Mouse (Mus musculus): ENCODE results near the gene Ndufaf1. TPM values are rescaled to one million over a fixed set of nuclear protein-coding genes. Genes with fewer than 3 reads are reported as not detected.

Gene Ndufaf1
- polyA plus RNA-seq, 1 experiment from 2014 or later: 39.5 TPM

Other genes starting within 250 kb of the Ndufaf1 start
- 8.0 and 8.1 TPM in 2 replicates for gene Ino80, start 185.1 kb downstream of the Ndufaf1 start, polyA plus RNA-seq (2014; fragmentation: Nextera tagmentation; extraction: Ambion mirVana)
- gene Exd1, start 115.2 kb downstream of the Ndufaf1 start, polyA plus RNA-seq (2014; fragmentation: Nextera tagmentation; extraction: Ambion mirVana): 0.35 and 0.52 TPM in 2 replicates
- 67.7 and 69.6 TPM in 2 replicates for gene Chp1, start 115.1 kb downstream of the Ndufaf1 start, polyA plus RNA-seq (2014; fragmentation: Nextera tagmentation; extraction: Ambion mirVana)
- gene Nusap1, start 44.5 kb downstream of the Ndufaf1 start, polyA plus RNA-seq (2014; fragmentation: Nextera tagmentation; extraction: Ambion mirVana): 73.0 and 73.2 TPM in 2 replicates
- gene Oip5, start 44.4 kb downstream of the Ndufaf1 start, polyA plus RNA-seq (2014; fragmentation: Nextera tagmentation; extraction: Ambion mirVana): 26.7 and 27.1 TPM in 2 replicates
- 39.0 and 39.8 TPM in 2 replicates for gene Rtf1, start 12.2 kb upstream of the Ndufaf1 start, polyA plus RNA-seq (2014; fragmentation: Nextera tagmentation; extraction: Ambion mirVana)
- gene Itpka, start 79.5 kb upstream of the Ndufaf1 start, polyA plus RNA-seq (2014; fragmentation: Nextera tagmentation; extraction: Ambion mirVana): 10.5 and 12.1 TPM in 2 replicates
- 3.1 and 3.3 TPM in 2 replicates for gene Ltk, start 97.6 kb upstream of the Ndufaf1 start, polyA plus RNA-seq (2014; fragmentation: Nextera tagmentation; extraction: Ambion mirVana)
- 26.6 and 28.2 TPM in 2 replicates for gene Rpap1, start 124.7 kb upstream of the Ndufaf1 start, polyA plus RNA-seq (2014; fragmentation: Nextera tagmentation; extraction: Ambion mirVana)
- 27.2 TPM in 2 replicates for gene Tyro3, start 134.9 kb upstream of the Ndufaf1 start, polyA plus RNA-seq (2014; fragmentation: Nextera tagmentation; extraction: Ambion mirVana)
- 54.0 and 54.7 TPM in 2 replicates for gene Mga, start 234.4 kb upstream of the Ndufaf1 start, polyA plus RNA-seq (2014; fragmentation: Nextera tagmentation; extraction: Ambion mirVana)

Measured in stomach, embryonic 14.5 days (tissue).